Mouse (Mus musculus) liver, embryonic 15.5 days (tissue): ENCODE measurements at regions not wholly inside any gene's neighbourhood (a gene's known extent, or its start where the extent isn't known, plus 50 kb on each side); places are given as distances from the start of the nearest gene placed in this dataset.

Experiments used
- ATAC-seq: fragments of 200-750 bp; cut with Nextera tagmentation; 2 replicates; pipeline ENCODE4 v1.8.0; 2017; ENCODE audit warnings: moderate number of reproducible peaks, mild to moderate bottlenecking, moderate library complexity; ENCODE audit not compliant: insufficient read depth
- H3K27ac ChIP-seq: fragments of 300-500 bp; sonication (generic); replicated peaks from 2 replicates; pipeline ENCODE4 v1.5.1; 2015; ENCODE audit warnings: mild to moderate bottlenecking, inconsistent platforms
- H3K27me3 ChIP-seq: fragments of 300-500 bp; sonication (generic); 2 replicates; pipeline ENCODE4 v1.6.1; 2015; ENCODE audit warnings: mild to moderate bottlenecking, inconsistent platforms
- H3K36me3 ChIP-seq: fragments of 300-500 bp; sonication (generic); replicated peaks from 2 replicates; pipeline ENCODE4 v1.6.1; 2015; ENCODE audit warnings: moderate library complexity, mild to moderate bottlenecking, inconsistent platforms
- H3K4me1 ChIP-seq: fragments of 300-500 bp; sonication (generic); replicated peaks from 2 replicates; pipeline ENCODE4 v1.6.1; 2015; ENCODE audit warnings: inconsistent platforms
- H3K4me2 ChIP-seq: fragments of 300-500 bp; sonication (generic); 2 replicates; pipeline ENCODE4 v1.6.1; 2015; ENCODE audit warnings: moderate library complexity, mild to moderate bottlenecking, inconsistent platforms
- H3K4me3 ChIP-seq: fragments of 300-500 bp; sonication (generic); replicated peaks from 2 replicates; pipeline ENCODE4 v1.5.1; 2015; ENCODE audit warnings: mild to moderate bottlenecking, inconsistent platforms
- H3K9ac ChIP-seq: fragments of 300-500 bp; sonication (generic); 2 replicates; pipeline ENCODE4 v1.6.1; 2015; ENCODE audit warnings: moderate library complexity, mild to moderate bottlenecking, inconsistent platforms
- H3K9me3 ChIP-seq: fragments of 300-500 bp; sonication (generic); replicated peaks from 2 replicates; pipeline ENCODE4 v1.6.1; 2016; ENCODE audit warnings: inconsistent platforms
- WGBS: fragments of 180-500 bp; shearing (Covaris S2); methylation state at CpG from one replicate; pipeline ENCODE4 v1.1.7; 2015; ENCODE audit warnings: mixed read lengths; ENCODE audit not compliant: insufficient replicate concordance; 5-methylcytosine and 5-hydroxymethylcytosine counted together

DNA sequence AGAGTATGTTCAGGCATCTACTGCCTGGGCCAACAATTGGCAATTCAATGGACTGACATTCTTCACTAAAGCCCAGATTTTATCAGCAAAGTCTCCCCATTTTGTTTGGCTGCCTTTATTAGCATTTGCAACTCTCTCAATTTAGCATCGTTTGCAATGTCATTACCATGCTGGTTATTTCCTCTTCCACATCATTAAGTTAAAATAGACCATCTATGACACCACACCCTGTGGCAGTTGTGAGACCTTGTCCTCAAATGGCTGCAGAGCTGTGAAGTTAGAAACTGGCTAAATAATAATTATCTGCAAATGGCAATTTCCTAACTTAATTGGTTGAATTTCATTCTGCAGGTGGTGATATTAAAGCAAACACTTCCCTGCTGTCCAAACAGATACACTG lies 381.8 kb downstream of the H2al1n start:
- Histone ChIP-seq H3K4me2 (no peak overlapping the region), H3K9ac (no peak overlapping the region), H3K9me3 (no peaks in the 10 kb centered on the region), H3K27ac (no peak overlapping the region), H3K4me1 (no peaks in the 10 kb centered on the region), H3K36me3 (no peaks in the 10 kb centered on the region), H3K27me3 (no peaks in the 10 kb centered on the region), H3K4me3 (no peak overlapping the region)
- 28% methylated on average over 1 of the region's 1 CpGs for WGBS
- ATAC-seq: no peak

DNA sequence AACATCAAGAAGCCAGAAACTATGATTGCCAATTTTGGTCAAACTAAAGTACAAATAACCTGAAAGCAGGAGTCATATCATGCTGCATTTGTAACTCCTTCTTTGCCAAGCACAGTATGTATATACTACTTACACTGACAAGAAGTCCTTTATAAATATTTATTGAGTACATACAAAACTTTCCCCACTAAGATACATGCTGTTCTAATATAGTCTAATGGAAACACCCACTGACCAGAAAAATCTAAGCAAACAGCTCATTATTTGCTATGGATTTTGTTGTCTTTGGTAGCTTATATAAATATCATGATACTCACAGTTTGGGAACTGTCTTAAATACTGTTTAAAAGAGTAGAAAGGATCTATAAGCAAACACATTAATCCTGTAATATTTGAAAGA lies 385.9 kb downstream of the H2al1n start:
- Histone ChIP-seq H3K27me3 (no peaks in the 10 kb centered on the region), H3K27ac (no peak overlapping the region), H3K4me2 (no peak overlapping the region), H3K4me1 (no peaks in the 10 kb centered on the region), H3K9me3 (no peaks in the 10 kb centered on the region), H3K9ac (no peak overlapping the region), H3K36me3 (no peaks in the 10 kb centered on the region), H3K4me3 (no peak overlapping the region)
- no peak for ATAC-seq

DNA sequence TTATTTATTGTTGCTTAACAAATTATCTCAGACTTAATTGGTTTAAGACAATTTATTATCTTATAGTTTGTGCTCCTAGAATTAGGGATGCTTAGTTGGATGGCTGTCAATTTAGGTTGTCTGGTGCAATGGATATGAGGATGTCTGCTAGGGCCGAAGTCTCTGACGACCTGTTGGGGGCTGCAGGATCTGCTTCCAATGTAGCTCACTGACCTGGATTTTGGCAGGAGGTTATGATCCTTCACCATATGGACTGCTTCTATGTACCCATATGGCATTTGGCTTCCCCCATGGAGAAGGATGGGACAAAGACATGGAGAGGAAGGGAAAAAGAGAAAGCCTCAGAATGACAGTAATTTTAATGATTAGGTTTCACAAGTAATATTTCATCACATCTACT lies 391.0 kb downstream of the H2al1n start:
- Histone ChIP-seq H3K4me2 (no peak overlapping the region), H3K4me3 (no peak overlapping the region), H3K9me3 (no peaks in the 10 kb centered on the region), H3K4me1 (no peaks in the 10 kb centered on the region), H3K27ac (no peak overlapping the region), H3K27me3 (no peaks in the 10 kb centered on the region), H3K9ac (no peak overlapping the region), H3K36me3 (no peaks in the 10 kb centered on the region)
- ATAC-seq: no peak
- 63% methylated on average over 2 of the region's 2 CpGs for WGBS

DNA sequence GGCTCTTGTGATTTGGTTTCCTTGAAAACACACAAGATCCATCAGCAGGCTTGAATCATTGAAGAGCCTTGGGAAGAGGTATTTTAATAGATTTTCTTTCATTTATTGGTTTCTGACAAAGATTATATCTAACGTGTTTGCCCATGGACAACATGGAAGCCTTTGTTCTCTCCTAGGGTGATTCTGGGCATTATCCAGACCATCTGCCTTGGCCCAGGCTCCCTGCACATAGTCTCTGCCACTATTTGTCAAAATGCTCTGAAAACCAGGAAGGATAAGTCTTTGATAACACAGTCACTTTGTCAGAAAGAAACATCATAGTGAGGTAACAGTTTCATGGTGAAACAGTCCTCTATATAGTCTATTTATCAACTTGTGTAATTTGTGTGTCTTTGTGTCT lies 398.2 kb downstream of the H2al1n start:
- WGBS: 67% methylated on average over 1 of the region's 1 CpGs

DNA sequence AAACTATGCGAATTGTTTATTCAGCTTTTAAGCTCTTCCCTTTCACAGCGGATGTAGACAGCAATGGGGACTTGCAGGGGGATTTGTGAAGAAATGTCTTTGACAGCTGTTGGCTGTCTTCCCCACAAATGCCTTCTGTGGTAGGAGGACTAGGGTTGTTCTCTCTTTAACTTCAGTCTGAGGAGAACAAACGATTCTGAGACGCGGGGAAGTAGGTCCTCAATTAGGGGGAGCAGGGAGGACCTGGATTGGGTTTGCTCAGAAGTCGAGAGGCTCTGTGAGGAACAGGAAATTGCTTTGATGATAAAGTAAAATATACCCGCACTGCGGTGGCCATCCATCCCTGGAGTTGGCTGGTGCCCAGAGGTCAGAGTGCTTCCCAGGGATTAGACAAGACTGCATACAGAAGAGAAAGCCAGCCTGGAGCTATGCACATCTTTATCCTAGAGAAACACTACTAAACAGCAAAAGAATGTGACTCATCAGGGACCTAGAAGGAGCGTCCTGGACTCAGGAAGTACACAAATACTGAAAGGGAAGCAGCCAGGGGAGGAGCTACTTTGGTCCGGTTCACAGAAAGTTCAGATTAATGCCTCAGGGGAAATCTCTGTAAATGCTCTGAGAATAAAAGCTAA lies 417.4 kb downstream of the H2al1n start:
- H3K4me3 ChIP-seq: no peak overlapping the region
- no peak overlapping the region for H3K9ac ChIP-seq
- no peaks in the 10 kb centered on the region for H3K36me3 ChIP-seq
- no peaks in the 10 kb centered on the region for H3K4me1 ChIP-seq
- peak; percentile 22; the same call in 1 of the 2 replicates for ATAC-seq
- no peak overlapping the region for H3K27ac ChIP-seq
- no peaks in the 10 kb centered on the region for H3K9me3 ChIP-seq
- 20% methylated on average over 10 of the region's 10 CpGs for WGBS
- no peaks in the 10 kb centered on the region for H3K27me3 ChIP-seq
- no peak overlapping the region for H3K4me2 ChIP-seq

More for the DNA sequence above, 398.2 kb downstream of the H2al1n start:
- no peaks in the 10 kb centered on the region for H3K27me3 ChIP-seq
- H3K9ac ChIP-seq: no peak overlapping the region
- no peak overlapping the region for H3K4me3 ChIP-seq
- no peaks in the 10 kb centered on the region for H3K36me3 ChIP-seq
- no peak for ATAC-seq
- H3K4me1 ChIP-seq: no peaks in the 10 kb centered on the region
- no peak overlapping the region for H3K27ac ChIP-seq
- H3K9me3 ChIP-seq: no peaks in the 10 kb centered on the region
- H3K4me2 ChIP-seq: no peak overlapping the region

DNA sequence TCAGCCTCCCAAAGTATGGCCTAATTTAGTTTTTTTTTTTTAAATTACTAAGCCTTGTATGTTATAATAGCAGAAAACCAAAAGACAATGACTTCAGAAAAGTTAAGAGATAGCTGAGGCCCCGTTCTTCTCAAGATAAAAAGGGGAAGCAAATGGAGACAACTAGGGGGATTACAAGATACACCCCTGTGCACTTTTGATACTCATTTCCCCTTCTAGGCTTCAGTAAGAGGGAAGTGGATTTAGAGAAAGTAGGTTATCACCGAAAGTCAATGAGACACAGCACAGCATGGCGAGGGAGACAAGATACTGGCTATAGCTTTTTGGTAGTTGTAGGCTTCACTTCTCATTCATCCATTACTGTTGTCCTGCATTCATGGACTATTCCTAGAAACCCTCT lies 428.4 kb downstream of the H2al1n start:
- no peak for ATAC-seq
- Histone ChIP-seq H3K9ac (no peak overlapping the region), H3K4me2 (no peak overlapping the region), H3K27me3 (no peaks in the 10 kb centered on the region), H3K9me3 (no peaks in the 10 kb centered on the region), H3K4me3 (no peak overlapping the region), H3K27ac (no peak overlapping the region), H3K4me1 (no peaks in the 10 kb centered on the region), H3K36me3 (no peaks in the 10 kb centered on the region)
- WGBS: 22% methylated on average over 3 of the region's 3 CpGs

DNA sequence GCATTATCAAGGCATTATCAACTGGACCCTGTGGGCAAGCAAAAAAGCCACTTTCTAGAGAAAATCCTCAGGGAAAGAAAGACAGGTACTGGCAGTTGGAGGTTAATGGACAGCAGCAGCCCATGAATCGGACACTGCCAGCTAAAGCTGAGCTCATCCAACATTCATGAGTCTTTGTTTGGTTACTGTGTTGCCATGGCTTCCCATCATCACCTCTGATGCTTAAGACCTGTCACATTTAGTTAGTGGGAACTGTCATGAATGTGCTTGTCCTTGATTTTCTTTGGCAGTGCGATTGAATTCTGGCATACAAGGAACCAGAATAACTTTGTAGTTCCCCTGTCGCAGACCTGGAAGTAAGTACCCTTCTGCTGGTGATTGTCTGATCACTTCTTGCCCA lies 453.9 kb downstream of the H2al1n start:
- Histone ChIP-seq H3K36me3 (no peaks in the 10 kb centered on the region), H3K4me1 (no peaks in the 10 kb centered on the region), H3K9me3 (no peaks in the 10 kb centered on the region), H3K4me2 (no peak overlapping the region), H3K9ac (no peak overlapping the region), H3K27ac (no peak overlapping the region), H3K4me3 (no peak overlapping the region), H3K27me3 (no peaks in the 10 kb centered on the region)
- no peak for ATAC-seq
- 34% methylated on average over 3 of the region's 3 CpGs for WGBS

DNA sequence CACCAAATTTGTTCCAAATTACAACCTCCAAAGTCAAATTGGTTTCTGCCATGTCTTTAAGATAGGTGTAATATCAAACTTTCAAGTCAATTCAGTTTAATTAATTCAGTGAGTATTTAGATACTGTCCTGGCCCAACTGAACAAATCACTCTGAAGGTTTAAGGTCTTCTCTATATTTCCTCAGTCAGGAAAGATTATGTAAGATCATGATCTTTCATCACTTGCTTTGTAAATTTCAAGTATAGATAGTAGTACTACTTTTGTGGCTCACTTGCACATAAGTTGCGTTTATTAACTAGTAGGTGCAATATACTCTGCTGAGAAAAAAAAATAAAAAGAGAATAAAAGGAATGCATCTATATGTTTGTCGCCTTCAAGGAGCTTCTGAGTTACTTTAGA lies 485.4 kb downstream of the H2al1n start:
- Histone ChIP-seq H3K4me1 (no peaks in the 10 kb centered on the region), H3K9ac (no peak overlapping the region), H3K9me3 (no peaks in the 10 kb centered on the region), H3K27ac (no peak overlapping the region), H3K36me3 (no peaks in the 10 kb centered on the region), H3K27me3 (no peaks in the 10 kb centered on the region), H3K4me3 (no peak overlapping the region), H3K4me2 (no peak overlapping the region)
- 51% methylated on average over 2 of the region's 2 CpGs for WGBS
- no peak for ATAC-seq

DNA sequence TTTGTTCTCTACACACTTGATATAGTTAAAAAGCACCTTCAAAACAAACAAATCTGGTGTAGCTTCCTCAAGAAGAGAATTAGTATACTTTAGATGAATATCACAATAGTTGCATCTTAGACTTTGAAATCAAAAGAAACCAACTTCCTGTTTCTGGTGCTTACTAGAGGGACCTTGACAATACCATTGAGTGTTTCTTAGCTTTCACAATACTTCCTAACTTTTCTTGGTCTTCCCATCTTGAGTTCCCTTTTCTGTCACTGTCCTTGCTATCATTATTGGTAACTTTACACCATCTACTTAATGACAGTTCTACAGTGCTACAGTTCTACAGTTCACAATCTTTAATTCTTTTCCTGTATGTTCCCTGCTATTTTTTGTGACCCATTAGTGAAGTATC lies 528.1 kb downstream of the H2al1n start:
- H3K9me3 ChIP-seq: no peaks in the 10 kb centered on the region
- no peaks in the 10 kb centered on the region for H3K27me3 ChIP-seq
- H3K36me3 ChIP-seq: no peaks in the 10 kb centered on the region
- no peak overlapping the region for H3K9ac ChIP-seq
- no peak overlapping the region for H3K27ac ChIP-seq
- no peak overlapping the region for H3K4me3 ChIP-seq
- H3K4me2 ChIP-seq: no peak overlapping the region
- no peaks in the 10 kb centered on the region for H3K4me1 ChIP-seq
- no peak for ATAC-seq
